Mouse (Mus musculus) heart, adult 2 months (tissue): ENCODE measurements around the gene Robo2.

ENCODE experiments used
- CTCF ChIP-seq: fragments of 200-600 bp; IDR thresholded peaks from 2 replicates; pipeline ENCODE4 v1.8.1; 2022; ENCODE audit warnings: antibody characterized with exemption, mild to moderate bottlenecking, moderate library complexity
- POLR2A ChIP-seq: fragments of 200-500 bp; IDR thresholded peaks from 2 replicates; pipeline ENCODE4 v1.6.1; 2011; ENCODE audit warnings: mild to moderate bottlenecking, low read depth, low read length, control low read depth; ENCODE audit not compliant: insufficient read depth

- TF ChIP-seq POLR2A (no peak), CTCF (no peak)
These were observed 383.8 kb downstream of the Robo2 start for GRCm38 (mm10) chr16:74027822-74028221.
